Mouse (Mus musculus) stomach, postnatal 0 days (tissue): ENCODE results near the gene Acsl6. TPM values are rescaled to one million over a fixed set of nuclear protein-coding genes. Genes with fewer than 3 reads are reported as not detected.

Experiments used
- ATAC-seq: fragments of 200-750 bp; cut with Nextera tagmentation; 2 replicates; pipeline ENCODE4 v1.8.0; 2017; ENCODE audit not compliant: low FRiP score, low TSS enrichment
- DNase-seq: peaks from one replicate; pipeline ENCODE4 v3.0.0-alpha.2; 2016; ENCODE audit warnings: low spot score
- H3K27ac ChIP-seq: fragments of 300-500 bp; sonication (generic); replicated peaks from 2 replicates; pipeline ENCODE4 v1.5.1; 2014; ENCODE audit warnings: mild to moderate bottlenecking, control low read depth
- H3K27me3 ChIP-seq: fragments of 300-500 bp; sonication (generic); 2 replicates; pipeline ENCODE4 v1.6.1; 2014; ENCODE audit warnings: low read length; ENCODE audit not compliant: control insufficient read depth, insufficient read depth
- H3K36me3 ChIP-seq: fragments of 300-500 bp; sonication (generic); 2 replicates; pipeline ENCODE4 v1.6.1; 2014; ENCODE audit warnings: low read length, mixed read lengths; ENCODE audit not compliant: control insufficient read depth, insufficient read depth
- H3K4me1 ChIP-seq: fragments of 300-500 bp; sonication (generic); replicated peaks from 2 replicates; pipeline ENCODE4 v1.6.1; 2014; ENCODE audit warnings: antibody characterized with exemption; ENCODE audit not compliant: control insufficient read depth, insufficient read depth
- H3K4me2 ChIP-seq: fragments of 300-500 bp; sonication (generic); replicated peaks from 2 replicates; pipeline ENCODE4 v1.6.1; 2014; ENCODE audit warnings: low read depth, mild to moderate bottlenecking, control low read depth, moderate library complexity
- H3K4me3 ChIP-seq: fragments of 300-500 bp; sonication (generic); 2 replicates; pipeline ENCODE4 v1.5.1; 2014; ENCODE audit warnings: low read depth, low read length, control low read depth
- H3K9ac ChIP-seq: fragments of 300-500 bp; sonication (generic); 2 replicates; pipeline ENCODE4 v1.6.1; 2014; ENCODE audit warnings: mild to moderate bottlenecking, low read length, control low read depth, mixed read lengths
- H3K9me3 ChIP-seq: fragments of 300-500 bp; sonication (generic); 2 replicates; pipeline ENCODE4 v1.6.1; 2016; ENCODE audit warnings: low read length; ENCODE audit not compliant: control insufficient read depth
- CTCF ChIP-seq: IDR thresholded peaks from 2 replicates; pipeline ENCODE4 v1.5.1; 2016; ENCODE audit warnings: antibody characterized with exemption, low read depth, mild to moderate bottlenecking, moderate library complexity
- EP300 ChIP-seq: optimal IDR thresholded peaks from 2 replicates; pipeline ENCODE3; 2016; ENCODE audit warnings: antibody characterized with exemption
- WGBS: fragments of 180-500 bp; shearing (Covaris S2); extraction: QIAGEN DNeasy Blood & Tissue Kit; methylation state at CpG from one replicate; pipeline ENCODE4 v1.1.7; 2014; 5-methylcytosine and 5-hydroxymethylcytosine counted together
- polyA plus RNA-seq: library from polyadenylated mRNA; unstranded; fragments of >200 nt; fragmentation: Nextera tagmentation; extraction: Ambion mirVana; gene quantifications from 2 replicates; pipeline ENCODE4 v1.2.1, GENCODE M21; 2015

Gene Acsl6
- polyA plus RNA-seq, 1 experiment from 2014 or later: 1.3 TPM

- 81% methylated on average over 6 of the region's 6 CpGs for WGBS
- DNase-seq: no peak
Observed at GRCm38 (mm10) chr11:54267177-54267576, 36.4 kb upstream of the Acsl6 start, which contains the start of gene Il3. TSS of gene Il3 (minus strand) at chr11:54267277.

GRCm38 (mm10) chr11:54269191-54269896 lies 34.3 kb upstream of the Acsl6 start:
- Histone ChIP-seq H3K4me2 (no peak overlapping the region), H3K4me3 (no peak overlapping the region), H3K9me3 (no peaks in the 10 kb centered on the region), H3K9ac (no peak overlapping the region), H3K4me1 (no peaks in the 10 kb centered on the region), H3K27ac (no peak overlapping the region), H3K36me3 (no peaks in the 10 kb centered on the region), H3K27me3 (no peaks in the 10 kb centered on the region)
- DNase-seq (no peak), ATAC-seq (no peak)
- TF ChIP-seq EP300 (no peak), CTCF (no peak)
- WGBS: 69% methylated on average over 3 of the region's 3 CpGs

More at GRCm38 (mm10) chr11:54267177-54267576, 36.4 kb upstream of the Acsl6 start, which contains the start of gene Il3:
- no peak within 1 kb of the TSS for H3K4me2 ChIP-seq
- H3K9me3 ChIP-seq: no peaks in the 10 kb centered on the region
- H3K4me1 ChIP-seq: no peaks in the 10 kb centered on the region
- no peaks in the 10 kb centered on the region for H3K27me3 ChIP-seq
- H3K27ac ChIP-seq: no peak within 1 kb of the TSS
- TF ChIP-seq EP300 (no peak), CTCF (no peak)
- no peak within 1 kb of the TSS for H3K4me3 ChIP-seq
- H3K9ac ChIP-seq: no peak within 1 kb of the TSS
- no peaks in the 10 kb centered on the region for H3K36me3 ChIP-seq
- ATAC-seq: no peak

- 68% methylated on average over 5 of the region's 5 CpGs for WGBS
Observed at GRCm38 (mm10) chr11:54271437-54271949, 32.1 kb upstream of the Acsl6 start.

GRCm38 (mm10) chr11:54287821-54288453 lies 15.7 kb upstream of the Acsl6 start:
- Histone ChIP-seq H3K9me3 (no peaks in the 10 kb centered on the region), H3K27ac (no peak overlapping the region), H3K4me2 (no peak overlapping the region), H3K9ac (no peak overlapping the region), H3K36me3 (no peaks in the 10 kb centered on the region), H3K4me3 (no peak overlapping the region), H3K4me1 (no peaks in the 10 kb centered on the region), H3K27me3 (no peaks in the 10 kb centered on the region)
- WGBS: 80% methylated on average over 8 of the region's 8 CpGs
- DNase-seq (no peak), ATAC-seq (no peak)
- TF ChIP-seq CTCF (no peak), EP300 (no peak)

More at GRCm38 (mm10) chr11:54271437-54271949, 32.1 kb upstream of the Acsl6 start:
- no peak for ATAC-seq
- Histone ChIP-seq H3K36me3 (no peaks in the 10 kb centered on the region), H3K4me1 (no peaks in the 10 kb centered on the region), H3K9me3 (no peaks in the 10 kb centered on the region), H3K9ac (no peak overlapping the region), H3K27ac (no peak overlapping the region), H3K4me2 (no peak overlapping the region), H3K27me3 (no peaks in the 10 kb centered on the region), H3K4me3 (no peak overlapping the region)
- no peak for DNase-seq
- TF ChIP-seq CTCF: no peak
- TF ChIP-seq EP300: no peak

GRCm38 (mm10) chr11:54292163-54292562 lies 11.4 kb upstream of the Acsl6 start:
- TF ChIP-seq EP300 (no peak), CTCF (no peak)
- WGBS: 90% methylated on average over 2 of the region's 2 CpGs
- H3K36me3 ChIP-seq: no peaks in the 10 kb centered on the region
- no peak overlapping the region for H3K27ac ChIP-seq
- no peaks in the 10 kb centered on the region for H3K9me3 ChIP-seq
- H3K4me1 ChIP-seq: no peaks in the 10 kb centered on the region
- no peak overlapping the region for H3K4me2 ChIP-seq
- no peak overlapping the region for H3K4me3 ChIP-seq
- no peaks in the 10 kb centered on the region for H3K27me3 ChIP-seq
- ATAC-seq (no peak), DNase-seq (no peak)
- no peak overlapping the region for H3K9ac ChIP-seq
